Mouse (Mus musculus) thymus, adult 18-20 months (tissue): Measurements from ENCODE around the gene Fgf18.

ENCODE experiments used
- DNase-seq, 2 experiments: peaks; one replicate each; pipeline ENCODE4 v3.0.0; 2022; ENCODE audit warnings: mixed read lengths in 2 of 2

Fgf18 gene

DNA sequence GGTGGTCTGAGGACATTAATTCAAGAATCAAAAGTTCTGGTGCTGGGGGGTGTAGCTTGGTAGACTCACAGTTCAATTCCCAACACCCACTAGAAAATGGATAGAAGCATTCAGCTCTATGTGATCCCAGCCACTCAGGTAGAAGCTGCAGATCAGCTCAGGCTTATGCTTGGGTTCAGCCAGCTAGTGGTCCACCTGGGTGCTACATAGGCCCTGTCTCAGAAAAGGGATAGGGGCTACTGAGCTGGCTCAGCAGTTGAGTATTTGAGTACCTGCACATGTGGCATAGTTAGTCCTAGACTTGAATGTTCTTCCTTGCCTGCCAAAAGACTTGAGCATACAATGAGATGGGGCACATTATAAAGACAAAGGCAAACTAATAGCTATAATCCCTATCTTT, 2.3 kb upstream of the Fgf18 start:
- DNase-seq: no peak

DNA sequence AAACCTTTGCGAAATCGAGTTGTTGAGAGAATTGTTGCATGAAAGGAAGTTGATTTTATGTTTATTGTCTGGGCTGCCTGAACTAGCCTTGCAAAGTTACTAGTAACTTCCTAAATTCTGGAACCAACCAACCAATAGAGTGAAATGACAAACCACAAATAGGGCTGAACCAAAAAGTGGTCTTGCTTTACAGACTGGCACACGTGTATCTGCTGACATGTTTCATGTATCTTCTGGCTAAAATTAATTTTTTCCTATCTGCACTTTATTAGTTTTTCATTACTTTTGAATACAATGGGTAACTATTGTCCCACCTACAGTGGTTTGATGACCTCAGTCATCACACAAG, 1.9 kb upstream of the Fgf18 start:
- no peak for DNase-seq

DNA sequence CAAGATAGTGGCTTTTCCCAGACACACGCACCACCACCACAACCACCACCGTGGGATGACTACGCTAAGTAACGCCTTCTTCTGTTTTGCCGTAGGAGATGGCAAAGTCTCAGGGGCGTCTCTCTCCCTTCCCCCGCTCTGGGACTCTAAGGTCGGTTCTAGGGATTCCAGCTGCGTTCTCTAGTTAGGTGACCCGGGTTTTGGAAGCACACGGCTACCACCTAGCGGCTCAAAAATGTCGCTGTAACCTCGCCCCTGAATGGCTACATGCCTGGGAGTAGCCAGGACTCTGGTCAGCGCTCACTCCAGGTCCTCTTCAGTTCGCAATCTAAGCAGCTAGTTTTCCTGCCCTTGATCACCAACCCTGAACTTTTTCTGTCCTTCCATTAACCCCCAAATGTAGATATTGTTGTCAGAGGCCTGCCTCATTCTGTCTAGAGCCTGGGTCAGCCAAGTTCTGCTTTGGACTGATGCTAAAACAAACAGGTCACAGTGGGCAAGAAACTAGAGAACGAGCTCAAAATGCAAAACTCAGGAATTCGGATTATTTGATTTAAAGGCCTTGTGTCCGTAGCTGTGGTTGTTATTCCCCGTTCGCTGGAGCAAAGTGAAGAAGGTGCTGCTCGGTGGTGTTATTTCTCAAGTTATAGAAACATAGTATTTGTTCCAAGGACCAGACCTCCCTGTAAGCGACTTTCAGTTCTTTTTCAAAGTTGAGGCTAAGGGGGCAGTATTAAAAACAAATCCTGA, 1.3 kb upstream of the Fgf18 start:
- peak; percentile 33 to 39 for DNase-seq

DNA sequence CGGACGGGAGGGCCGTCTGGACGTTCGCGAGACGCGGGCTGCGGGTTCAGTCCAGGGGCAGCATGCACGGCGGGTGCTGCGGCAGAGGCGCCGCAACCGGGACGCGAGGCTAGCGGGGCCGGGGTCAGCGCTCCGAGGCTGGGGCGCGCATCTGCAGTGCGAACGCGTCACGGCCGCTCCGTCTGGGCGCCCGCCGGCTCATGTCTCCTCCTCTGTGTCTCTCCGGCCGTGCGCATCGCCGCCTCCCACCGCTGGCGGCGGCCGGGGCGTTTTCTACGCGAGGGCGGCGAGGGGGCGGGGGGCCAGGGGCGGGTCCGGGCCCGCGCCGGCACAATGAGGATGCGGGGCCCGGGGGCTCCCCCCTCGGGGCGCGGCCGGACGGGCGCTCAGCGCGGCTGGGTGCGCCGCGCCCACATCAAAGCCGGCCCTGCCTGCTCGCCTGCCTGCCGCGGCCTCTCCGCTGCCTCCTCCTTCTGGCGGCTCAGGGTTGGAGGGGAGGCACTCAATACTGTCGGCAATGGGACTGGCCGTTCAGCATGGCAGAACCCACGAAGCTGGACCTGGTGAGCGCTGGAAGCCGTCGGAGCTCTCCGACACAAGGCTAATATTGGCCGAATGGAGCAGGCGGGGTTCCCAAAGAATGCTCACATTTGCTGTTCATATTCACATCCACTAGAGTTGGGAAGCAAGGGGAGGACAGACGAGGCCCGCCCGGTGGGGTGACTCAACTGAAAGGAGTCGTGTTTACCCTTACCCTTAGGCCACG, 555 bp upstream of the Fgf18 start:
- DNase-seq: peak; percentile 19 to 23

DNA sequence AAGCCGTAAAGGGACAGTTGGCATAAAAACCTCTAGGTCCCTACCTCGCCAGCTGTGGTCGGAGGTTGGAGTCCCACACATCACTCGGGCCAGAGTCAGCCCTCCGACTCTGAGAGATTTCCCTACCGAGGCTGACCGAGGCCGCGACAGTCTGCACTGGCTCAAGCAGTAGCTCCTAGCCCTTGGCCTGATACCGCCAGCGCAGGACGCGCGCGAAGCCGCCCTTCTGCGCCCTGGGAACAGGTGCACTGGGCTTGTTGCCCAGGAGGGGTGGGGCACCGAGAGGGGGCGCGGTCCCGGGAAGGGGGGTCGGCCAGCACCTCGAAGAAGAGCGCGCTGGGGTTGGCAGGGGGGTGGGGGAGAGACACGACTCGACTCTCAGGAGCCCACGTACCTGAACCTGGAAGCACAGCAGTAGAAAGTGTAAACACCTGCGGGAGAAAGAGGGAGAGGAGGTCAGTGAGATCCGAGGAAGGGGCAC, 509 bp downstream of the Fgf18 start:
- peak in 1 of 2 experiments; percentile 11 for DNase-seq

DNA sequence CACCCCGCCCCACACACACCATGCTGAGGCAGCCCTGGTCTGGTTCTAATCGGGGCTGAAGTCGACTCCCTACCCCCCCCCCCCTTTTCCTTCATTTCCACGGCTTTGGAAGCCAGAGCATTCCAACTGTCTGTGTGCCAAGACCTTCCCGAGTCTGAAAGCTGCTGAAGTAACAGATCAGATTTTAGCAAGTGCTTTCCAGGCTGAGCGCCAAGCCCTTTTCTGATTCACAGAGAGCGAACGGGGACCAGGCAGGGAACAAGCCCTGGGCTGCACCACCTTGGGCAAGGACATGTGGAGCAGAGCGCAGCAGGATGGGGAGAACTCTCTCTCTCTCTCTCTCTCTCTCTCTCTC, 1.1 kb downstream of the Fgf18 start:
- DNase-seq: no peak

DNA sequence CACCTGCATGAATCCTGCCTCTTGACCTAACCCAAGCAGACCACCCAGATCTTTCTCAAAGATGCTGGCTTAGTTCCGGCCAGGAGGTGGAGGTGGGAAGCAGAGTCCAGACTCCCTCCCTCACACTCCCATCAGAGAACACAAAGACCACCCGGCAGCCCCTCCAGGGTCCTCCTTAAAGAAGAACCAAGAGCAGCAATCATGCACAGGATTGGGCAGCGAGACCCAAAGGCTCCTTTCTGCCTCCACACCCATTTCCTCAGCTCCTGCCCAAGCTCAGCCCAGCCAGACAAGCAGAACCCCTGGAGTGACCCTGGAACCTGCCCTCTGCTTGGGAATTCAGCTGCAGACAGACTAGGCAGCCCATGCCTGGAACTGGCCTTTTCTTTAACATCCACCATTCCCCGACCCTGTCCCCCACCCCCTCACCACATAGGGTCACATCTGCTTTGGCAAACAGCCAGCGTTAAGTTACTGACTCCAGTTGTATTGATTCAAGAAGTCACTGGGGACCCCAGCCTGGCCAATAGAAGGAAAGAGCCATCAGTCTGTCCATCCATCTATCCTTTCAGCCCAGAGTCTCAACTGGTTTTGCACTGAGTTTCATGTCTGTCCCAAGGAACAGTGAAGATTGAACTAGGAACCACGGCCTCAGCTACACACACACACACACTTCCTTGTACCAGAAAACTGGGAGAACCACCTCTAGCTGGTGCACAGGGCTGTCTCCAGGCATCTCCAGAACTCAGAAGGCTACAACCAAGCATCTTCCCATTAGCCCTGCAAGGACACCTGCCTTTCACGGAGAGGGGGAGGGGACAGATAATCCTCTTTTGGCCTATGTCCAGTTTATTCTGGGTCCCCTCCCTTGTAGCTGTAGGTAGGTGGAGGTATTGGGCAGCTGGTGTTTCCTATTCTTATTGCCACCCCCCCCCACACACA, 1.7 kb downstream of the Fgf18 start:
- DNase-seq: no peak

DNA sequence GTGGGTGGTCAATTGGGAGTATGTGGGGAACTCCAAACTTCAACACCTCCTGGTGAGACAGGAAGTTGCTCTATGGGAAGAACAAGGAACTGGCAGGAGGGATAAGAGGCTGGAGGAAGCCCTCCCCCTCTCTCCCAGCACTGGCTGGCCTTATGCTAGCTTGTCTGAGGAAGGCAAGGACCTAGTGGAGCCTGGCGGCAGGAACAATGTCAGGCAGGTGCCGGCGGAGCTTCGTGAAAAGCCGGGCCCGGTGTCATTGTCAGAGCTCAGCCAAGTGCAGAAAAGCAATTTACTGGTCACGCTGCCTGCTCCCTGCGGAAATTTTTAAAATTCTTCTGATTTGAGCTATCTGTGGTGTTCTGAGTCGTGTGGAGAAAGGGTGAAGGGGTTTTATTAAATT, 3.3 kb downstream of the Fgf18 start:
- DNase-seq: no peak

DNA sequence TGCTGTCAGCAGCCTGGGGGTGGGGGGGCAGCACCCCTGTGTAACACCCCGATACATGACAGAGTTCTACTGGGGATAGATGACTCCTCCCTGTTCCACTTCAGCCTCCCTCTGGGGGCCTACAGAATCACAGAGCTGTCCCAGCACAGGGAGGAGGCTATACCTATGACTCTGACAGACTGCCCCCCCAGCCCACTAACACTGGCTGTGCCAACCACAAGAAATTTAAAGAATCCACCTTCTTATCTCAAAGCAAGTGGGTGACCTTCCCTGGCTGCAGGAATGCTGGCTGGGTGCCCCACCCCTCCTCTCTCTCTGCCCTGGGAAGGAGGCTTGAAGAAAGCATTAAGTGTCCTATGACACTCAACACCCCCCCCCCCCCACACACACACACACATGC, 4.4 kb downstream of the Fgf18 start:
- DNase-seq: no peak

DNA sequence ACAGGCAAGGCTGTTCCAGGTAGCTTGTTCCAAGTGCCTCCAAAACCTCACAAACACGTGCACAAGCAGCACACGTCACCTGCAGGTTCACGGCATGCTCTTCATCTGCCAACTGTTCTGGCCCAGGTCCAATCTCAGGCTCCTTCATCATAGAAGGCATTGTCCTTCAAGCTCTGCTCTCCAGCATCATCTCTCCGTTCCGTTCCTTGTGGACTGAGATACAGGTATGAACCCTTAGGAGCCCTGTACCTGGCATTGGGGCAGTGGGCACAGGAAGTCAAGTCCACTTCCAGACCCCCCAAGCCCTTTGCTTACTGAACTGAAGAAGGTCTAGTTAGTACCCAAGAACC, 7.1 kb downstream of the Fgf18 start:
- DNase-seq: no peak

DNA sequence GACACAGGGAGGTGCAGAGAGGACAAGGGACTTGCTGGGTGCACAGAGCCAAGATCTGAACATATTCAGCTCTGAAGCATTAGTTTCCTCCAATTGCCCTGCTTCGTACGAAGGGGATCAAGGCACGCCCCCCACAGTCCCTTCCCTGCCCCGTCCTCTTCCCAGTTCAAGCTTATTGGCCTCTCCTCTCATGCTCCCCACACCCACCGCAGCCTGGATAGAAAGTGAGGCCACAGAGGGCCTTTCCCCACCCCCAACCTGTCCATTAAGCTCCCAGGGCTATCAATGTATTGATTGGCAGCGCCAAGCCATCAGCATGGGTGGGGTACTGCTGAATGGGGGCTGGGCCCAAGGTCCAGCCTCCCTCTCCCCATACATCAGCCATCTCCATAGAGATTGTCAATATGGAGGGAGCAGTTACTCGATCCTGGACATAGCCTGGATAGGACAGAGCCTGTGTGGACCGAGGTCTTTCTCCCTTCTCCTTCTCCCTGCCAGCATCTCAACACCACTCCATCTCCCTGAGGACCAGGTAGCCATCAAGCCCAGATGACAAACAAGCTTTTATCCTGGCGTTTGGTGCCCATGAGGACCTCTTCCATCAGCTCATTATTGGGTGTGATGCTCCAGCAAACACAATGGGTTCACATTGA, 7.6 kb downstream of the Fgf18 start:
- no peak for DNase-seq

DNA sequence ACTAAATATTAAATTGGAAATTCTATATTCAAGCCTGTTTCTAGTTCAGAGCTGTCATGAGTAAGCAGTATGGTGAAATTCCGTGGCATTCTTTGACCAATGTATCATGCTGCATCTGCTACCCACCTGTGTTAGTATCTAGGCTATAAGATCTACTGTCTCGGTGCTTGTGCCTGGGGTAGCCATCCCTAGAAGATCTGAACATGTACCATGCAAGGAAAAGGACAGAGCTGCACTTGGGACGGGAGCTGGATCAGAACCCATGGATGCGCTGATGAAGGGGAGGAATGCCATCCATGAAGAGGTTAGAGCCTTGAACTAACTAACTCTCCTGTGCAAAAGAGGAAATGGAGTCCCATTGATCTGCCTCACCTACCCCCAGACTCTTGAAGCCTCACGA, 8.5 kb downstream of the Fgf18 start:
- no peak for DNase-seq

DNA sequence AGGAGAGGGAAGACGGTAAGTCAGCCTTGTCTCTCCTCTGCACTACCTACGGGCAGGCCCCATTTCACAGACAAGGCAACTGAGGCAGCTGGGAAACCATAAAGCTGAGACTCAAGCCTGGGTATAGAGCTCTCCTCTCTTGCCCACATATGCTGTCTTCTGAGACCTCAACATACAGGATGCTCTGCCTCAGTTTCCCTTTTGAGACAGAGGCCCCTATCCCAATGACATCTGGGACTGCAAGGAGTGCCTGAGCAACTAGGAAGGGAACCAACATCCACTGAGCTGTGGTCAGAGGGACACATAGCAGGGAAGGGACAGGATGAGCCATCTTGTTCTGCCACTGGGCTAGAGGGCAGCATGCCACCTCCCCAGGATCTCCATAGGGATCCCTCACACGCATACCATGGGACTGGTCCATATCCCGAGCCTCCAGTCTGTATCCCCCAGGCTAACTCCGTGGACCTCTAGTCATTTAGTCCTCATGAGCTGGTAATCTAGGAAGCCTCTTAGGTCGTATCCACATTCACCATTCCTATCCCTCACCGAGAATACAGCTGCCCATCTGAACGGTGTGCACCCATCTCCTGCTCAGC, 12.7 kb downstream of the Fgf18 start:
- DNase-seq: no peak

DNA sequence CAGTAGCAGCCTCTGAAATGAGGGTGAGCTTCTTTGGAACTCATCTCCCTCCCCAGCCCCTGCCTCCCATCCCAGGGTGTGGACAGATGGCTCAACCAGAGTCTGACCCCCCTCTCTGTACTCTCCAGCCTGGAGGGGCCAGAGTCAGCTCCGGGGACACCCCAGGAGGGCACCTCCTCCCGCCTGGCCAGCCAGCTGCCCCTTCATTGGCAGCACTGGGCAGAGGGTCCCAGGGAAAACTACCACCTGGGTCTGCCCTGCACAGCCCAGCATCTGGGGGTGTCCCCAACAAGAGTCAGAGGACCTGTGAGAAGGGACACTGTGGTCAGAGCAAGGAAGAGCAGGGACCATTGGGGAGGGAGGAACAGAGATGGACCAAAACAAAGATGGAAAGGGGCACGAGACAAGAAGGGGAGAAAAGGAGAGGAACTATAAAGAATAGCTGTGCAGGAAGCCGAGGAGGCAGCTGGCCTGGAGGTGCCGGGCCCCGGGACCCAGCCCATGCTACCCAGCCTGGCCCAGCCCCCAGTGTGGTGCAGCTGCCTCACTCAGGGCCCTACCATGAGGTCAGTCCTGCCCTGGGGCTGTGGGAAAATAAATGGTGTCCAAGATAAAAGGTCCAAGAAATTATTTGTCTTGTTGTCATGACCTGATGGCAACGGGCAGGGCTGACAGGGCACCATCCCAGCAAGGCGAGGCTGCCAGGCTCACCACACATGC, 14.4 kb downstream of the Fgf18 start:
- no peak for DNase-seq

DNA sequence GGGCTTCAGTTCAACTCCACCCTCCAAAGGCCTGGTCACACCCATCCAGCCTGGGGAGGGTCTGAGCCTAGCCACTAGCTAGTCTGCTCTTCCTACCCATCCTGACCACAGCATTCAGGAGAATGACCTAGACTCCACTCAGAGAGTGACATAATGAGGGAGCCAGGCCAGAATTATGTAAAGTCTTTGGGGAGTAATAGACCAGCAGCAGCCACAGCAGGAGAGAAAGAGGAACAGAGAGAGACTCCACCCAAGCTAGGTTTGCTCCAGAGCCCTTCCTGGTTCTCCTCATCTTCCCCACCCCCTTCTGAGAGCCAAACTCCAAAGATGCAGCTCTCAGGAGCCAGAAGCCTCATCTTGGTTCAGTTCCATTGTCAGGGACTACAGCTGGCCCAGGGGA, 20.1 kb downstream of the Fgf18 start:
- DNase-seq: no peak

DNA sequence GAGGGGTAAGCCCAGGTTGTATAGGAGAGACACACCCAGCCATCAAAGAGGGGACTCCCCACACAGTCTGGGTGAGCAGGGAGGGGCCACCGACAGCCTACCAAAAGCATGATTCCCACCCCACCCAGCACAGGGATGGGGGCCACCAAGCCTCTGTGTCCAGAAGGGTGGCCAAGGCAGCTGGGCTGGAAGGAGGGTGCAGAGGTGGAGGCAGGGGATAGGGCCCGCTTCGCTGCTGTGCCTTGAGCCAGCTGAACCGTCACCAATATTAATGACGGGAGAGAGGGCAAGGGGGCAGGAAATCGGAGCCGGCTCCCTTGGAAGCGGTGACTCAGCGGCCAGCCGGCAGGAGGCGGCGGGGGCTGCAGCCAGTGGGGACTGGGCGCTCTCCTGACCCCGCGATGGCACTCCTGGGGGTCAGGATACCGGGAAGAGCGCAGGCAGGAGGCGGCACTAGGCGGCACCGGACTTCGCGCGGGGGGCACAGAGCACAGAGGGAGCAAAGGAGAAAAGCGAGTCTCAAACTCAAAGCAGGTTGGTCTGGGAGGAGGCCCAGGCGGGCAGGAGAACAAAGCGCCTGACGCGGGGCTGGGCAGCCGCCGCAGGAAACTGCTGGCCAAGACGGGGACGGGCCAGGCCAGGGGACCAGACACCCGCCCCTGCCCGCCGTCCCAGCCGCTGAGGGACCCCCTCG, 24.5 kb downstream of the Fgf18 start:
- no peak for DNase-seq

DNA sequence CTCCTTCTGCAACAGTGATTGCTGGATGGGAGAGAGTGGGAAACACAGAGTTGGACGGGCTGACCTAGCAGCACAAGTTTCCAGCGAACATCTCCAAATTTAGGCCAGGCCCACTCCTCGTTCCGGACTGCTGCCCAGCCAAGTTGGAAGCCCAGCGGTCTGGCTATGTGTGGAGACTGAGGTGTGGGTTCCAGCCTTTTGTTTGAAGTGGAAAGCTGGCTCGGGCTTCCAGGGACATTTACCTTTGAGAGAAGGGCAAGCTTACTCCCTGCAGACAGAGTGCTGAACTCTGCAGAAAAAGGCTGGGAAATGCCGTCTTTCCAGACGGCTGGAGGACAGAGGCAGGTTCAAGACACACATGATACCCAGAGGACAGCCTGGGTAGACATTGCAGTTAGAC, 27.6 kb downstream of the Fgf18 start:
- DNase-seq: no peak

DNA sequence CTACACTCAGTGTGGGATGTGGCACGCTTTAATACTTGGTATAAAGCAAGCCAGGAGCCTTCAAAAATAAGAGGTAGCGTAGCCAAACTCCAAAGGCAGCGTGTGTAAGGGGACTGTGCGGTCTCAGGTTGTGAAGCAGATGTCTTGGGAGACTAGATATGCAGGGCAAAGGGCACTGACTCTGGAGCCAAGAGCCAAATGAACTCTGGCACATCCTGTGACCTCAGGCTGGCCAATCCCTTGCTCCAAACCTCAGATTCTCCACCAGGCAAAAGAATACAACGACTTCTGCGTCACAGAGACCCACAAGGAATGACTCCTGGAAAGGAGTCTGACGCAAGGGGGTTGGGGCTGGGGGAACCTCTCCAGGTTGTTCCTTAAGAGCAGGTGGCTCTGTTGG, 28.1 kb downstream of the Fgf18 start:
- no peak for DNase-seq

DNA sequence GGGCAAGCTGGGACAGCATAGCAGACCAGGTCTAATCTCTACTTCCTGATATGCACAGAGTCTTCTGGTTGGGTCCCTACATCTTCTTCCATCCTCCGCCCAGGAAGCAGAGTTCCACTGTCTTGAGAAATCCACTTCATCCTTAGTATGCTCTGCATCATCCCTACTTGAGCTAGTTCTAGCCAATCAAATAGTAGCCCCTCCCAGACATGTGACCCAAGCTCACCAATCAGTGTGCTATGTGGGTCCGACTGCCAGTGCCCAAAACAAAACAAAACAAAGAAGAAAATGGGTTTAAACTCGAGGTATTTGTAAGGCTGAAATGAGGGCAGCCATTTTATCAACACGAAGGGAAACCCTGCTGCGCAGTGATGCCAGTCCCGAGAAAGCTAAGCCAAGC, 28.7 kb downstream of the Fgf18 start:
- DNase-seq: no peak

DNA sequence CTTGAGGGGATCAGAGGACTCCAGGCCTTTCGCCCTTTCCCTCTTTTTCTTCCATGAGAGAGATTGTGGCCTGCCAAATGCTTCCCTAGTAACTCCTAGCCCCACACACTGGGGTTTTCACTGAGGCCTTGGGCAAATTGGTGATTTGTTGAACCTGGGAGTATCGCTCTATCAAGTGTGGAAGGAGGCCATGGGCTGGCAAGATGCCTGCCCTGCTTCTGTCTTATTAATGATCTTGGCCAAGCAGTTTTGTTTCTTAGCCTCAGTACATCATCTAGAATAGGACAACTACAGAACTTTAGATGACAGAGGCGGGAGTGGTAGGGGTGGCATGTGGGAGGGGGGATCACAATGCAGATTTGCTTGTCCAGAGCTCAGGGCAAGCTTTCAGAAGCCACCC, 31.4 kb downstream of the Fgf18 start:
- DNase-seq: no peak

DNA sequence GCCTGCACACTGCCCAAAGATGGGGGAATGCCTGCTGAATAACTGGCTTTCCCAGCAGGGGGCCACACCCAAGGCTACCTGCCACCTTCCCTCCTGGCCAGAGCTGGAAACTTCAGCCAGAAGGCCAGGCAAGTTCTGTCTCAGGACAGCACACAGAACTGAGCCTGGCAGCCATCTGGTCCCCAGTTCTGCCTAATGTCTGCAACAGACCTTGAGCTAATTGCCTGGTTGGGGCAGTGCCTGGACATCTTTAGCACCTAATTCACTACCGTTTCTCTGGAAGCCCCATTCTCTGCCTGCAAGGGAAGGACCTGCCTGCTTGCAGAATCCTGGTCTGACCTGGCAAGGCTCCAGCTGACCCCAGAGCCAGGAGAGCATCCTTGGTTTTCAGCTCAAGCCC, 34.8 kb downstream of the Fgf18 start:
- no peak for DNase-seq
